Mouse (Mus musculus): ENCODE results near the gene 1810009A15Rik.
A peak's percentile ranks its signal among the peaks of the same experiment; 100 is the strongest.
"Not testable (repeated sequence)": the region's sequence is repeated elsewhere in the genome, so short reads cannot be mapped to it uniquely, and the experiment has no call there.

1810009A15Rik gene

DNA sequence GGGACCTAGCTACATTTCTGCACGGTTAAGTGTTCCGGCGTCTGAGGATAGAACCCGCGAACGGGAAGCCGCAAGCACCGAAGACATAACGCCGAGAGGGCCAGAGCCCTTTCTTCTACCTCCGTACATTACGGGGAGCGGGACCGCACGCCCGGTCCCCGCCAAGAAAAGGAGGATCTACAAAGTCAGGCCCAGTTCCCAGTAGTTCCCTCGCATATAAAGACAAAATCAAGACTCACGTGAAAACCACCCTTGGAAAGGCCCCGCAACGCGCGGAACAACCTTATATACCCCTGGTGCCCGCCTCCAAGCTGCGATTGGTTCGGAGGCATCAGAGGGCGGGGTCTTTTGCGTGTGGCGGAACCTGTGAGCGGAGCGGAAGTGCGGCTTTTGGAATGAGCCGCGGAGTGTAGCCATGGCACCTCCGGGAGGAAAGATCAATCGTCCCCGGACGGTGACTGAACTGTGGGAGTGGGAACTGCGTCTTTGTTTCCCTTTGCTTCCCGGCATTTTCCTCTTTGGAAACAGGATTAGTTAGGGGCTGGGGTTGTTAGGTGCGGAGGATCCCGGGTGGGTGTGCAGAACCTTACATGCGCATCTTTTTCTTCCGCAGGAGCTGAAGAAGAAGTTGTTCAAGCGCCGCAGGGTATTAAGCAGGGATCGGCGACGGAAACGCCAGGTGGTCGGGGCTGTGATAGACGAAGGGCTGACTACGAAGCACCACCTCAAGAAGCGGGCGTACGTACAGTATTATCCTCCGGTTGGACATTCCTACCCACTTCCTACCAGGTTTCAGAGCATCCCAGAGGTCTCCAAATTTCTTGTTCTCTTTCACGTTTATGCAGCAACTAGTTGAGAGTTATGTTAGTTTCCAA lies at the start of gene 1810009A15Rik, which contains the start of gene Gm49416:
TSS of gene 1810009A15Rik (plus strand) at position 343 of the 875 bp plus-strand sequence.
TSS of gene Gm49416 (plus strand) at position 416 of the 875 bp plus-strand sequence.
- DNase-seq (ENCODE audit: low read depth, low spot score) = peak; percentile 96

DNA sequence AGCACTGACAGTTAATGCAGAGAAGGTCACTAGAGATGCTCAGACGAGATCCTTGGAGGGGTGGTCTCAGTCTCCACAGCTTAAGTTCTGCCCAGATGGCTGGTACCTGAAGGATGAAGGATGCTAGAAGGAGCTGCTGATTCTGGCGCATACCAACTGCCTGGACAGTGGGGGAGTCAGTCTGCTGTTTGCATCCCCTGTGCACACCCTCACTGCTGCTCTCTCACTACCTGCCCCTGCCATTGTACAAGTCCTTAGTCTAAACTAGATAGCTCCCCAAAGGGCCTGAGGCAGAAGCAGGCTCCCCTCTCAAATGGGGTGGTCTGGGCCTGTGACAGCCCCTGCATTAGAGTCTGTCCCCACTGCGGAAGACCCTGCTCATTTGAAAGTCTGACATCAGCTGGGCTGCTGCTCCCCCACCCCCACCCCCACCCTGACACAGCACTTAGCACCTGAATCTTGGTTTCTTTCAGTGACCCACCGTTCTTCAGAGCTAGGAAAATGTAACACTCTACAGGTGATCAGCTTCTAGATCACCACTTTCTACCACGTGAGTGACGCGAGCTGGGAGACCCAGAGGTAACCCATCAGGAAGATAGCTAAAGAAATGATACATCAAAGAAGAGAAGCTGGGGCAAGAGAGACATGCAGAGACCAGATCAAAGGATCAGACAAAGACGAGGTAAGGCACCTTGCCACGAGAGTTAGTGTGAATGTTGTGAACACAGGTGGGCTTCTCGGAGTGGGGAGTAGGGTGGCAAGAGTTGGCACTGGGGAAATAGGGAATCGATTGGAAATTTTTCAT lies 49.3 kb upstream of the 1810009A15Rik start, which contains the start of gene Gng3:
TSS of gene Gng3 (minus strand) at position 92 of the 805 bp plus-strand sequence.
- DNase-seq (ENCODE audit: low read depth, low spot score) = no peak

DNA sequence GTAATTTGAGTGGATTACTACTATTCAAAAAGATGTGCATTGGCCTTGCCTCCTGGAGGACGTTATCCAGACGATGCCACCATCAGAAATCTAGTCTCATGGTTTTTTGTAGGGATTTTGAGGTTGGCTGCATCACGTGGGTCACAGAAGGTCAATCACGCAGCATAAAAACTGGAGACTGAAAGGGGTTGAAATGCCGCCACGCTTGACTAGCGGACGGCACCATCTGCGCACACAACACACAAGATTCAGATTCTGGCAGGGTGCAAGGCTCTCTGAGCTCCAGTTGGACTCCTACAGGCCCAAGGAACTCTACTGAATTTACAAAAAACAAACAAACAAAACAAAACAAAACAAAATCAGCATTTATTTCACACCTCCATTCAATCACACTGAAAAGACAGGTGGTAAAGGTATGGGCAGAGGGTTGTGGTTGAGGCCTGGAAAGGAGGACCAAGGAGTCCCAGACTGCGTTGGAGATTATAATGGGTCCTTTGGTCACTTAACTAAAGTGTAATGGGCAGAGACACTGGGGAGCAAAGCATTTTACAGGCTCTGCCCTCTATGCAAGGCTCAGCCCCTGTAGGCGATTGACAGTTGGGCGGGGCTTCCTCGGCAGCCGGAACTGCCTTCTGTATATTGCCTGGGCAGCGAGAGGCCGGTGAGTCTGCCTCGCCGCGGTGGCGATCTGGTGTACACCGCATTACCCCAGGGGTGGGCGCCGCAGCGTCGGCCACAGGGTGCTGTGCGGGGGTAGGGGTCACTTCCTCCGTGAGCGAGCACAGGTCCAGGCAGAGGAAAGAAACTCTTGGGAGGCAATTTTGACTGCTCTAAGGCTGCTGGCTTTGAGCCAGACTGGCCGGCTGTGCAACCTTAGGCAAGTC lies 48.5 kb upstream of the 1810009A15Rik start:
- peak; percentile 66 for DNase-seq (ENCODE audit: low read depth, low spot score)

DNA sequence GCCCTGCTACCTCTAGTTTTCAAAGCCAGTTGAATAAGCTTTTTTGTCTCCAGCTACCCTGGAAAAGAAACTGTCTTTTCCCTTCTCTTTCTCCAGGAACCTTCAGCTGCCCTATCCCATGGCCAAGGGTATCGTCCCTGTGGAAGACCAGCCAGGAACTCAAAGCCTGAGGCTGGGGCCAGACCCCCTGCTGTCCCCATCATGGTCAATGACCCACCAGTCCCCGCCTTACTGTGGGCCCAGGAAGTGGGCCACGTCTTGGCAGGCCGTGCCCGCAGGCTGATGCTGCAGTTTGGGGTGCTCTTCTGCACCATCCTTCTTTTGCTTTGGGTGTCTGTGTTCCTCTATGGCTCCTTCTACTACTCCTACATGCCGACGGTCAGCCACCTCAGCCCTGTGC lies 47.6 kb upstream of the 1810009A15Rik start:
- DNase-seq (ENCODE audit: low read depth, low spot score) = no peak

DNA sequence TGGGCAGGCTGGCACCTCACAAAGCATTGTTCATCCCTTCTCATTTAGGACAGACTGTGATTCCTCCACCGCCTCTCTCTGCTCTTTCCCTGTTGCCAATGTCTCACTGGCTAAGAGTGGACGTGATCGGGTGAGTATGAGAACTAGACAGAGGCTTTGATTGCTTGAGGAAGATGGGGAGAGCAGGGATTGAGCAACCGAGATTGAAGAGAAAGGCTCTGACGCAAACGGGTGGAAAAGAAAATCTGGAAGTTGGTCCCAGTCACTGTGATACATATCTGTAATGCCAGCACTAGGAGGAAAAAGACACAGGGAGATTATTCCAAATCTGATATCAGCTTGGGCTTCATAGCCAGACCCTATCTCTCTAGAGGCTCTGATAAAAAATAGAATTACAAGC lies 45.7 kb upstream of the 1810009A15Rik start:
- DNase-seq (ENCODE audit: low read depth, low spot score) = no peak

DNA sequence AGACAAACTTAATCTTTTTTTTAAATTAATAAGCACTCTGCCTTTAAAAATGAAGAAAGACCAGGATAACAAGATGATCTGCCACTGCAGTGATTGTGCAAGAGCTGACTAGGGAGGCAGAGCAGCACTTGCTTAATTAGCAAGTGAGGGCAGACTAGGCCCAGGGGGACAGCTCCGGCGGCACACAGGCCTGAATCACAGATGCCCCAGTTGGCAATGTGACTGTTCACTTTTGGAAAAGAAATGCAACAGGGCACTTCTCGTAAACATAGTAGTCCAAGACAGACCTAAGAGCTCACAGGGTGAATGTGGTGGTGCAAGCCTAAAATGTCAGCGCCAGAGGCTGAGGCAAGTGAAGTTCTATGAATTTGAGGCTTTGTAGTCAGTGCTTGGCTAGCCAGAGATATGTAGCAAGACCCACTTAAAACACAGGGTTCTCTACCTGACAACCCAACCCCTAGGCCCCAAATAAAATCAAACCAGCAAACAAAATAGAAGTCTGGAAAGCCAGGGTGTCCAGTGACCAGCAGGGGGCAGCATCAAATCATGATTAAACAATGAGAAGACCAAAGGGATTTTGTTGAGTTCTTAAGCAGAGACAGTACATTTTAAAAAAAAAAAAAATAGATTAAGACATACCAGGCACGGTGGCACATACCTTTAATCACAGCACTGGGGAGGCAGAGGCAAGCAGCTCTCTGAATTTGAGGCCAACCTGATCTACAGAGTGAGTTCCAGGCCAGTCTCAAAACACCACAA lies 44.1 kb upstream of the 1810009A15Rik start:
- DNase-seq (ENCODE audit: low read depth, low spot score) = peak; percentile 80

DNA sequence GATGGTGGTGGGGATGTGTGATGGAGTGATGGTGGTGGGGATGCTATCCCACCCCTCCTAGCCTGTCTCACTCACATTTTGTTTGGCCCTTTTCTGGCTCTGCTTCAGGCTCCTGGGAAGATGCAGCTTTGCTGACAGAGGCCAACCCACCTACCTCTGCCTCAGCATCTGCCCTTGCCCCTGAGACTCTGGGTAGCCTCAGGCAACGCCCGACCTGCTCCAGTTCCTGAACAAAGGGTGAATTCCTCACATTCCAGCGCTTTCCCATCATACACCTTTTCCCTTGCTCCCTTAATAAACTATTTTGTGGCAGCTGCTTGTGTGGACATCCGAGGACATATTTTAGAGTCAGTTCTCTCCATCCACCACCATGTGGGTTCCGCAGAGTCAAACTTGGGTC lies 40.3 kb upstream of the 1810009A15Rik start:
- DNase-seq (ENCODE audit: low read depth, low spot score) = no peak

DNA sequence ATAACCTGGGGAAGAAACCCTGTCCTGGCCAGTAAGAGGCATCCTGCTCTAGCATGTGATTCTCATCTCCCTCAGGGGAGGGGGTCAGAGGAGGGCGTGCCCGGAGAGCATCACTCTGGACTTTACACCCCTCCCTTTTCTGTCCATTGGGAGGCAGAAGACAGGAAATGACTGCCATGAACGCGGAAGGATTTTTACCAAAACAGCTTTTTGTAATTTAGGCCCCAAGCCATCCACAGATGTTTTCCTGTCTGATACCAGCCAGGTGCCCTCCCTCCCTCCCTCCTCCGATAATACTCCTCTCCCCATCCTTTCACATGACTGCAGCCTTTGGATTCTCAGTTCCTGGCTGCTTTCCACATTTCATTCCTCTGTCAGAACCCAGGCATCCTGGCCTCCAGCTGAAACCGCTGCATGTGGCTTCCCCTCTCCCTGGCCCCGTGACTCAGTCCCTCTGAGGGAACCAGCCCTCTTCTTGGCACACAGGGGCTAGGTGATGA lies 38.2 kb upstream of the 1810009A15Rik start, which contains the start of gene Lrrn4cl:
TSS of gene Lrrn4cl (plus strand) at position 367 of the 500 bp plus-strand sequence.
- DNase-seq (ENCODE audit: low read depth, low spot score) = no peak

DNA sequence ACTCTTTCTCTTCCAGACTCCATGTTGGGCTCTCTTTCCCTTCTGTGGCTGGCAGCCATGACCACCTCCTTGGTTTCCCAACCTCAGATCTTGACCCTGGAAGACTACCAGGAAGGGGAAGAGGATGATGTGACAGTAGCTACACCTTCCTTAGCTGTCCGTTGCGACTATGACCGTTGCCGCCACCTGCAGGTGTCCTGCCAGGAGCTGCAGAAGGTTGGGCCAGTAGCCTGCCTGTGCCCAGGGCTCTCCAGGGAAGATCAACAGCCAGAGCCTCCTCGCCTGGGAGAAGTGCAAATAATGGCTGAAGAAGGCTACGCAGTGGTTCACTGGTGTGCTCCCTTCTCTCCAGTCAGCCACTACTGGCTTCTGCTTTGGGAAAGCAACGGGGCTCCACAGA lies 37.0 kb upstream of the 1810009A15Rik start:
- no peak for DNase-seq (ENCODE audit: low read depth, low spot score)

DNA sequence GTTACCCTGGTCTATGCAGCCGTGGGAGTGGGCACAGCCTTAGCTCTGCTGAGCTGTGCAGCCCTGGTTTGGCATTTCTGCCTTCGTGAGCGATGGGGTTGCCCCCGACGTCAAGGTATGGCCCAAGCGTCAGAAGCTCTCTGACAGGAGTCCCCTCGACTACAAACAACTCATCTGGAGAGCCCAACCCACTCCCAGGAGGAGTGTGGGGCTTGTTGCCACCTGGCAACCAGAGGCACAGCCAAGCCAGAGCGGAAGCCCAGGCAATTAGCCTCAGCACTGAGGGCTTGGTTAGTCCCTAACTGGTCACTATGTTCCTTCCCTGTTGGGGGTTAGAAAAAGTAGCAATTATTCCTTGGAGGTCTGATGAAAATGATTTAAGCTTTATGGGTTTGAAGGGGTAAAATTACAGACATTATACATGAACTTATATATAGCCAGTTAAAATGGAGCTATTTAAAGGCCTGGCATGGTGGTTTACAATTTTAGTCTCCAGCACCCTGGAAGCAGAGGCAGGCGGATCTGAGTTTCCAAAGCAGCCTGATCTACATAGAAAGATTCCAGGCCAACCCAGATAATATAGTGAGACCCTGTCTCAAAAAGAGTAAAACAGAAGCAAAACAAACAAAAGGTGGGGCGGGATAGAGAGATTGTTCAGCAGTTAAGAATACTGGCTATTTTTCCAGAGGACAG lies 36.3 kb upstream of the 1810009A15Rik start:
- no peak for DNase-seq (ENCODE audit: low read depth, low spot score)

DNA sequence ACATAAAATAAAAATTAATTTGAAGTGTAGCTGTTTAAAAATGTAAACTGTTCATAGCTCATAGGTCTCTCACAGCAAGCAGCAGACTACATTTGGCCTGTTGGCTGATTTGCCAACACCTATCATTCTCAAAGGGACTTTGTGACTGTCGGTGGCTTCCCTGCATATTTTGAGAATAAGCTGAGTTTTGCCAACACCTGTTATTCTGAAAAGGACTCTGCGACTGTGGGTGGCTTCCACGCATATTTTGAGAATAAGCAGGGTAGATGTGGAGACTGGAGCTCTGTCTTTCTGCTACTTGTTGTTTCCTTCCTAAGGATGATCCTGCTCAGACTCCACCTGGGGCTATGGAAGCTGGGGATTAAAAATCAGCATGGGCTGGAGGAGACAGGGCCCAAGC lies 35.5 kb upstream of the 1810009A15Rik start:
- DNase-seq (ENCODE audit: low read depth, low spot score) = no peak

DNA sequence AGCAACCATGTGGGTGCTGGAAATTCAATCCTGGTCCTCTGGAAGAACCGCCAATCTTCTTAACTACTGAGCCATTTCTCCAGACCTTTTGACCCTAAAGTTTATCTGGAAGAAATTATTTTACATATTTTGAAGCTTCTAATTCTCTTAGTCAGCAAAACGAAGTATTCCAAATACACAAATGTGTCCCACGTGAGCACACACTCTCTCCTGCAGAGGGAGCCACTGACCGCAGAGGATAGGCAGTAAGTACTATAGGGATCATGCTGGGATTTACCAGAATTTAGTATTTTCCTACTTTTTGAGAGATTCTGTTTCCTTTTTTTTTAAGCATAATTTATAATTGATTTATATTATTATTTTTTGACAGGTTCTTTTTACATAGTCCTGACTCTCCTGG lies 31.0 kb upstream of the 1810009A15Rik start:
- DNase-seq (ENCODE audit: low read depth, low spot score) = peak; percentile 37

DNA sequence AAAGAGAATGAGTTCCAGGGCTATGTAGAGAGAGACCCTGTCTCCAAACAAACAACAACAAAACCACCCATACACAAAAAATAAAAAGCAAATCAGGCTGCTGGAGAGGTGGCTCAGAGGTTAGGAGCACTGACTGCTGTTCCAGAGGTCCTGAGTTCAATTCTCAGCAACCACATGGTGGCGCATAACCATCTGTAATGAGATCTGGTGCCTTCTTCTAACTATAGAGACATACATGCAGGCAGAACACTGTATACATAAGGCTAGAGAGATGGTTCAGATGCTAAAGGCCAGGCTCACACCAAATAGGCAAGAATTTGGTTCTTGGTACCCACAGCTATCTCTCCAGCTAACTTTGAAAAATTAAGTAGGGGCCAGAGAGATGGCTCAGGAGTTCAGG lies 29.6 kb upstream of the 1810009A15Rik start:
- peak; percentile 59 for DNase-seq (ENCODE audit: low read depth, low spot score)

DNA sequence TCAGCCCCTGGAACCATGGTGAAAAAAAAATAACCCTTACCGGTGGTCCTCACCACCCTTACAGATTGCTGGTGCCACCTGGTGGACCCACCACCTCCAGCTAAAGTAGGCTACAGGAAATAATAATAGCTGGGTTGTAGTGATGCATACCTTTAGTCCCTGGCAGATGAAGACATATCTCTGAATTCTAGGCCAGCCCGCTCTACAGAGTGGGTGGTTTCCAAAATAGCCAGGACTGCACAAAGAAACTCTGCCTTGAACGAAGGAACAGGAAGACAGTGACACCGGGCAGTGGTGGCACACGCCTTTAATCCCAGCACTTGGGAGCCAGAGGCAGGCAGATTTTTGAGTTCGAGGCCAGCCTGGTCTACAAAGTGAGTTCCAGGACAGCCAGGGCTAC lies 24.4 kb upstream of the 1810009A15Rik start:
- no peak for DNase-seq (ENCODE audit: low read depth, low spot score)

DNA sequence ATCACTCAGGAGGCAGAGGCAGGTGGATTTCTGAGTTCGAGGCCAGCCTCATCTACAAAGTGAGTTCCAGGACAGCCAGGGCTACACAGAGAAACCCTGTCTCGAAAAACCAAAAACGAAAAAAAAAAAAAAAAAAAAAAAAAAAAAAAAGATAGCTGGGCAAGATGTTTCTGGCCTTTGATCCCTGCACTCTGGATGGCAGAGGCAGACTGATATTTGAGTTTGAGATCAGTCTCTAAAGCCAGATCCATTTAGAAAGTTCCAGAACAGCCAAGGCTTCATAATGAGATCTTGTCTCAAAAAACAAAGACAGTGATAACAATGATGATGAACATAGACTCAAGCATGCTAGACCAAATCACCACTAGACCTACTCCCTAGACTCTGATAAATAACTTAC lies 18.3 kb upstream of the 1810009A15Rik start:
- not testable (repeated sequence) for DNase-seq (ENCODE audit: low read depth, low spot score)

DNA sequence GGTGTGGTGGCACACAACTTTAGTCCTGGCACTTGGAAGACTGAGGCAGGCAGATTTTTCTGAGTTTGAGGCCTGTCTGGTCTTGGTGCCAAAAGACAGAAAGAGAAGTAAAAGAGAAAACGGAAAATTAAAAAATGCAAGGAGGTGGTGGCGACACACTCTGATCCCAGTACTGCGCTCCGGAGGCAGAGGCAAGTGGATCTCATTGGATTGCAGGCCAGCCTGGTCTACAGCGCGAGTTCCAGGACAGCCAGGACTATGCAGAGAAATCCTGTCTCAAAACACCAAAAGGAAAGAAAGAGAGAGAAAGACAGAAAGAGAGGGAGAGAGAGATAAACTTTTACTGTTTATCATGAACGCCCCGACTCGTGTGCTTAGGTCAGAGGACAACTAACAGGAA lies 17.8 kb upstream of the 1810009A15Rik start:
- no peak for DNase-seq (ENCODE audit: low read depth, low spot score)

DNA sequence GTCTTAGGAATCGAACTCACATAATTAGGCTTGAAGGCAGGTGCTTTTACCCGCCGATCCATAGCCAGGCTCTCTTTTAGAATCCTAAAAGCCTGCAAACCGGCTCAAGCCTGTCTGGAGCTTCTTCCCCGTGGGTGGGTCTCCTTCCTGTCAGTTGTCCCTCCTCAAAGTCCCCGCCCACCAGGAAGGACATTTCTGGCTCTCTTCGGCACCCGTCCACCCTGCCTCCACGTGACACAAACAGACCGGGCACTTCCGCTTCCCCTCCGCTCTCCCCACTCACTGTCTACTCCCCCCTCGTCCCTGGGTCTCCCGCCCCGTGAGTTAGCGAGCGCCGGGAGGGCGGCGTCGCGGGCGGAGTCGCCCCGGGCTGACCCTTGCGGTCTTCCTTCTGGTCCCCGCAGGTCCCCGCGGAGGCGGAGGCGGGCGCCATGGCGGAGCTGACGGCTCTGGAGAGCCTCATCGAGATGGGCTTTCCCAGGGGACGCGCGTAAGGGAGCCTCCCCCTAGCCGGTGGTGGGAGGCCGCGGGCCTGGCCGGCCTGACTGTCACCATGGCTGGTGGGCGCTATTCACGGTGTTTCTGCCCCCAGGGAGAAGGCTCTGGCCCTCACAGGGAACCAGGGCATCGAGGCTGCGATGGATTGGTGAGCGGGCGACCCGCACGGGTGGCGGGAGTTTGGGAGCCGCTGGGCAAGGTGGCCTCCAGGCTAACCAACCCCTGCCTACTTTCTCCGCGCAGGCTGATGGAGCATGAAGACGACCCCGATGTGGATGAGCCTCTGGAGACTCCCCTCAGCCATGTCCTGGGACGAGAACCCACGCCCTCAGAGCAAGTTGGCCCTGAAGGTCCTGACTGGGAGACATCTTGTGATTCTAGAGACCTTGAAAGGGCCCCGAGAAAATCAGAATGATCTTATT lies 17.1 kb upstream of the 1810009A15Rik start, which contains the start of gene Ubxn1:
TSS of gene Ubxn1 (plus strand) at position 230 of the 920 bp plus-strand sequence.
- peak; percentile 94 for DNase-seq (ENCODE audit: low read depth, low spot score)

DNA sequence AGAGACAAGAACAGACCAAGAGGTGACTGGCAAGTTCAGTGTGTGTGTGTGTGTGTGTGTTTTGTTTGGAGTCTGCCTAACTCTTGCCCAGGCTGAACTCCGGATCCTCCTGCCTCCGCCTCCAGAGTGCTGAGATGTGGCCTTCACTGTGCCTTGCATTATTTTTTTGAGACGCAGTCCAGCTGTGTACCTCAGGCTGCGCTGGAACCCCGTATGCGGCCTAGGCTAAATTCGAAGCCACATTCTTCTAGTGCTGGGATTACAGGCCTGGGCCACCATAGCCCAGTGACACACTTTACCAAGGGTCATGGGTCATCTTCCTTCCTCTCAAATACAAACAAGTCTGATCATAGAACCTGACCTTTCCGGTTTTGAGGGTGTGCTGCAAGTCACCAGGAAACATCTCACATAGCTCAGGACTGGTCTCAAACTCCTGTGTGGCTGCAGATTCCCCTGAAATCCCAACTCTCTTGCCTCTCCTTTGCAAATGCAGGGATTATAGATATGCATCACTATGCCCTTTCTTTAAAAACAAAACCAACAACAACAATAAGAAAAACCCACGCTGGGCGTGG lies 16.3 kb upstream of the 1810009A15Rik start:
- DNase-seq (ENCODE audit: low read depth, low spot score) = no peak
